Mouse (Mus musculus) cortical plate, adult 2 months (tissue): ENCODE results near the gene Gmip.

Experiments
- CTCF ChIP-seq: fragments of 200-500 bp; IDR thresholded peaks from 2 replicates; pipeline ENCODE4 v1.5.1; 2011; ENCODE audit warnings: mild to moderate bottlenecking, control low read depth, low read length; ENCODE audit not compliant: insufficient read depth; ENCODE audit errors: extremely low read depth
- POLR2A ChIP-seq: fragments of 200-500 bp; IDR thresholded peaks from 2 replicates; pipeline ENCODE4 v1.6.1; 2011; ENCODE audit warnings: mild to moderate bottlenecking, low read length, control low read depth; ENCODE audit not compliant: insufficient read depth; ENCODE audit errors: extremely low read depth

DNA sequence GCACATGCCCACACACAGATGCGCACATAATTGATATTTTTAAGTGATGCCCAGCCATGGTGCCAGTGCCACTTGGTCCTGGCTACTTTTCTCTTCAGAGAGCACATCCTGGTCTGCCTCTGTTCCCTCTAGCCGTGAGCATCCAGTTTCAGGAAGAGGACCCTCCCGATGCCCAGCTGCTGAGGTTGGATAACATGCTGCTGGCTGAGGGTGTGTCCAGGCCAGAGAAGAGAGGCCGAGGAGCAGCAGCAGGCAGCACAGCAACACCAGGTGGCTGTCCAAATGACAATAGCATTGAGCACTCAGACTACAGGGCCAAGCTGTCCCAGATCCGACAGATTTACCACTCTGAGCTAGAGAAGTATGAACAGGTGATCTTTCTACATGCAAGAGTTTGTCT is 55.7 kb downstream of the Gmip start:
- TF ChIP-seq CTCF (no peak), POLR2A (no peak)
